Mouse (Mus musculus) A20 (cell line): Measurements from ENCODE around the gene Cdk20.
A peak's percentile ranks its signal among the peaks of the same experiment; 100 is the strongest.
"Not testable (repeated sequence)": the region's sequence is repeated elsewhere in the genome, so short reads cannot be mapped to it uniquely, and the experiment has no call there.

ENCODE experiments used
- DNase-seq: peaks from one replicate; pipeline ENCODE4 v3.0.0-alpha.2; 2011; ENCODE audit warnings: low read depth, low spot score

Cdk20 gene

GRCm38 (mm10) chr13:64421952-64422606 lies 10.0 kb upstream of the Cdk20 start:
- no peak for DNase-seq

GRCm38 (mm10) chr13:64422607-64422957 lies 9.5 kb upstream of the Cdk20 start:
- no peak for DNase-seq

DNA sequence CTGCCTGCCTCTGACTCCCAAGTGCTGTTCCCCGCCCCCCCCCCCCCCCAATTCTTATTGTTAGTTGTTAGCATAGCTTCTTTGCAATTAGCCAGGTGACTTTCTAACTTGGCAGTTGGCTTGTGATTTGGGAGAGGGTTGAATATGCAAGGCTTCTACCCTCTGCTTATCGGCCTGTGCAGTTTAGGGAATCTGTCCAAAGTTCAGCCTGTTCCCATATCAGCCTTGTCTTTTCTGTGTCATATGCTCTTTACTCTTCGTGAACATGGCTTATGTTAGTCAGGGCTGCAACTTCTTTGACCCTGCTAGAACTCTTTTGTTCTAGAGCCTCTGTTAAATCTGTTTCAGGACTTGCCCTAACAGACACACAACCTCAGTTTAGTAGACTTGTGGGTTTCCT lies 7.8 kb upstream of the Cdk20 start:
- DNase-seq = no peak

DNA sequence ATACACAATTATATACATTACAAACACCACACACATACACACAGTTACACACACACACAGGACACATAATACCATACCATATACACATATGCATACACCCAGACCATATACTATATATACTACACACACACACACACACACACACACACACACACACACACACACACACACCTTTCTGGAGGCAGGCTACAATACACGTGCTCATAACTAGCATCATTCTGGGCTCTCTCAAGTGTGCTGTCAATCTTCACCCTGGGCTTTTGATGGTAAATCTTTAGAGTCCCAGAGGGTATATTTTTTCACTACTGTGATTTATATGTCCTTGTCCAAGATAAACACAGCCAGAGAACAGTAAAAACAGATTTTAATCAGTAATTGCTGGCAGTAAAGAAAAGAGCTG lies 6.8 kb upstream of the Cdk20 start:
- DNase-seq = no peak

DNA sequence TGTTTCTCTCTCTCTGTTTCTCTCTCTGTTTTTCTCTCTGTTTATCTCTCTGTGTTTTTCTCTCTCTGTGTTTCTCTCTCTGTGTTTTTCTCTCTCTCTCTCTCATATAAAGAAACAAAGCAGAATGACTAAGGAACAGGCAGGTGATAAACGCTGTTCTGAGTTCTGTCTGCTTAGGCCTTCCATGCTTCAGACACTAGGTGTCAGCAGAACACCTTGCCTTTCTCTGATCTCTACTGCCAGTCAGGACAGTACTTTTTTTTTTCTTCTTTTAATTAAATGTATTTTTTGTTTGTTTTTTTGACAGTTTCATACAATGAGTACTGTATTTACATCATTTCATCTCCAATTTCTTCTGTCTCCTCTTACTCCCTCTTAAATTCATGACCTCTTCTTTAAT lies 2.8 kb upstream of the Cdk20 start:
- no peak for DNase-seq

- no peak for DNase-seq
Observed at GRCm38 (mm10) chr13:64437801-64438200, 5.7 kb downstream of the Cdk20 start.

- DNase-seq = peak; percentile 72
Observed at GRCm38 (mm10) chr13:64438863-64439452, 6.8 kb downstream of the Cdk20 start.

DNA sequence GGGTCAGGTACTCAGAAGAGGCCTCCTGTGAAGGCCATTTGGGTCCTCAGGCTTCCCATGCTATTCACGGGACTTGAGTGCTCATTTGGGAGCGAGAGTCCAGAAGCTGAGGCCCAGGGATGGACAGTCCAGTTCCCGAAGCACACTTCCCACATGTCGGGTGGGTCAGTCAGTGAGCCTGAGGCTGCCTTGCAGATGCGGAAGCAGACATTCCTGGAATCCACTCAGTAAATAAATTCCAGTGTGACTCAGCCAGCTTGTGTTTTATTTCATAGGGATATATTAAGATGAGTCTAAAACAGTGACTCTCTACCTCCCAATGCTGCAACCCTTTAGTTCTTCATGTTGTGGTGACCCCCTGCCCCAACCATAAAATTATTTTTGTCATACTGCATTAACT lies 7.4 kb downstream of the Cdk20 start:
- no peak for DNase-seq

DNA sequence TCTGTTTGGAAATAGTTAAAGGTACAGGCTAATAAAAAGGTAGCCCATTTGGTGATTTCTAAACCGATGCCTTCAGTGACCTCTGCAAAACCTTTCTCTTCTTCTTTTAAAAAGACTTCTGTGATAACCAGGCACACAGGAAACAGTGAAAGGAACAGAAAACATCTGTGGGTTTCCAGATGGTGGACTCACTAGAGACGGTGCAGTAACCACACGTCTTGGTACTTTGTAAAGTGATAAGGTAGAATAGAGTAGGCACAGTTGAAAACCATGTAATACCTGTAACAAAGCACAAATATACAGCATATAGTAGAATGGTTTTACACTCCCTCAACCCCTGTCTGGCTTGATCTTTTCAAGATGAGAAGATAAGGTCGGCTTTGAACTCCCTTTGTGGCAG lies 8.5 kb downstream of the Cdk20 start:
- no peak for DNase-seq

DNA sequence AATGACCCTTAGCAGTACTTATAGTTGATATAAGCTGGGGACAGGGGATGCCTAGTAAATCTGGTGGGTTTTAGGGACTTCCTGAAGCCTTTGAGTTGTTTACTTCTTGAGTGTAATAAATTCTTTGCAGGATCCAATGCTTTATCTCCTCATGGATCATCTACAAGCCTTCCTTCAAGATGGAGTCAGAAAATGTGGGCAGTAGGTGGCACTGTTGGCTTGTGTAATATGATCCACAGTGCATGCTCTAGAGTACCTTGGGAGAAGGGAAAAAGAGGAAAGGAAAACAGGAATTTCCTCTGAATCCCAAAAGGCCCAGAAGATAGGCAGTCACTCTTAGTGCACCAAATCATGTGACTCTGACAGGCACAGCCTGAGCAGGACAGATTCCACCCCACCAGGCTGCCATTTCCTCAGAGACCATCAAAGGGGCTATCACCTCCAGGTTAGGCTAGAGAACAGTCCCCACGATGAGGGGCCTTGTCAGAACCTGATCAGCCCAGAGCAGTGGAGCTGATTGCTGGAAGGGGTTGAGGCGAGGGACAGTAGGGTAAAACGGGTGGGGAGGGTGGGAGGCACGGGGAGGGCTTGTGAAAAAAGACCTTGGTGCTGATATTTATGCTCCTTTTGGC lies 11.3 kb downstream of the Cdk20 start:
- peak; percentile 32 for DNase-seq

- no peak for DNase-seq
Observed at GRCm38 (mm10) chr13:64445254-64445920, 13.3 kb downstream of the Cdk20 start.

- peak; percentile 16 for DNase-seq
Observed at GRCm38 (mm10) chr13:64447947-64448346, 15.8 kb downstream of the Cdk20 start.

- DNase-seq = no peak
Observed at GRCm38 (mm10) chr13:64448729-64449128, 16.6 kb downstream of the Cdk20 start.

GRCm38 (mm10) chr13:64450001-64450794 lies 18.1 kb downstream of the Cdk20 start:
- DNase-seq = no peak

GRCm38 (mm10) chr13:64457225-64457978 lies 25.3 kb downstream of the Cdk20 start:
- DNase-seq = not testable (repeated sequence)

- no peak for DNase-seq
Observed at GRCm38 (mm10) chr13:64458181-64458580, 26.1 kb downstream of the Cdk20 start.

DNA sequence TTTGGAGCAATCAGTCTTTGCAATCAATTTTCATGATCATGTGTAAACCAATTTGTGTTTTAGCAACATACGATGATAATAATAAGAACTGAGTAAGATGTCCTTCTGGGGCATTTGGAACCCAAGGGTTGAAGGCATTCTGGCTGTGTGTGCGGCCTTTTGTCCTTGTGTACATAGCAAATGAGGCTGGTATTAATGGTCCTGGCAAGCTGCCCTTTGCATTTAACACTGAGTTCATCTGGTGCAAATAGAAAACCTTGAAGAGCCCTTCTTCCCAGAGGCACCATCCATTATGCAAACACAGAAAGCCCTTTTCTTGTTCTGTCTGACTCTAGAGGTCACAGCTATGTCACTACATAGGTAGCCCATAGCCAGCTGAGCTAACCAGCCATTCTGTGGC lies 30.5 kb downstream of the Cdk20 start:
- no peak for DNase-seq

DNA sequence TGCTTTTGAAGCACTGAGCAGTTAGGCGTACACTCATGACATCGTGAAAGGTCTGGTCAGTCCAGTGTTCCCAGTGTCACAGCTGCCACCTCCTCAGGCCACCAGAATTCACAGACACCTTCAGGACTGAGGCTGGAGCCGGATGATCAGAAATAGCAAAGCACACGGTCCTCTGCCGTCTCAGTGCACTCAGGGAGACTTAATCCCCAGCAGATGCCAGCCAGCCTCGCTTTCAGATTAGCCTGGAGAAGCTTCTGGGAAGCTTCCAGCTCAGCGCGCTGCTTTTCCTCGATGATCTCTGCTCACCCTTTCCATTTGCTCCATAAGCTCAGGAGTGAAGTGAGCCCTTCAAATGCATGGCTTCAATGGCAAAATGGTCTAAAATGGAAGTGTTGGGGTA lies 33.1 kb downstream of the Cdk20 start:
- no peak for DNase-seq

DNA sequence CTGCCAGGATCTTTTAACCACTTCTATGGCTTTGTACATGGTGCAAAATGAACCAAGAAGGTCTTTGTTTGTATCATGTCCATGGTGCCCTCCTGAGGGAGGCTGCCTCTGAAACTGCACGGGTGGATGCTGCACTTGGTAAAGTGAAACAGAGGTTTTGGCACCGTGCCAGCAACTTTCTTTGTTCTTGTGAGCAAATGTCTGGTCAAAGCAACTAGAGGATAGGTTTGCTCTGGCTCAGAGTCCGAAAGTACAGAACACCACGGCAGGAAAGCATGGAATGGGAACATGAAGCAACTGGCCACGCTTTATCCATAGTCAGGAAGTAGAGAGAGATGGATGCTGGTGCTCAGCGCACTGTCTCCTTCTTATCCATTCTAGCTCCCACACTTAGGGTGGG lies 35.8 kb downstream of the Cdk20 start:
- DNase-seq = no peak

DNA sequence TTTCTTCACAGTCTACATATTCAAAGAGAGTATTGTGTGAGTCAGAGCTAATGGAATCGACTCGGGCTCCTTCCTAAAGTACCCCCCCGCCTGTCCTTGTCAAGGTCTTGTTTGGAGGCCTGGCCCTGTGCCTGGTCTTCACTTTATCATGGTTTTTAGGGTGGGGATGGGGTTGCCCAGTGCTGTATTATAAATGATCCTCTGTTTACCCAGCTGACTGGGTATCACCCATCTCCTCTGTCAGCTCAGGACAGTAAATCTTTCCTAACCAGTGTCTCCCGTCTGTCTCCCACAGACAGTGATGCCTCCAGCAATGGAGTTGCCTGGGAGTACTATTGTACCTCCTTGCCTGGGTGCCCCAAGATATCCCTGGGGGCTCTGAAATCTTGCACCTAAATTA lies 45.9 kb downstream of the Cdk20 start:
- DNase-seq = no peak

- DNase-seq = no peak
Observed at GRCm38 (mm10) chr13:64479960-64480359, 47.8 kb downstream of the Cdk20 start.
